Mouse (Mus musculus) bone marrow macrophage, adult 2 months (primary cell): ENCODE measurements at regions not wholly inside any gene's neighbourhood (a gene's known extent, or its start where the extent isn't known, plus 50 kb on each side); places are given as distances from the start of the nearest gene placed in this dataset.

Source experiments
- CTCF ChIP-seq: IDR thresholded peaks from 2 replicates; pipeline ENCODE4 v1.5.1; 2012; ENCODE audit warnings: low read depth, mild to moderate bottlenecking, low read length, moderate library complexity
- POLR2A ChIP-seq: IDR thresholded peaks from 2 replicates; pipeline ENCODE4 v1.6.1; 2012; ENCODE audit warnings: mild to moderate bottlenecking, low read depth, low read length, borderline replicate concordance

DNA sequence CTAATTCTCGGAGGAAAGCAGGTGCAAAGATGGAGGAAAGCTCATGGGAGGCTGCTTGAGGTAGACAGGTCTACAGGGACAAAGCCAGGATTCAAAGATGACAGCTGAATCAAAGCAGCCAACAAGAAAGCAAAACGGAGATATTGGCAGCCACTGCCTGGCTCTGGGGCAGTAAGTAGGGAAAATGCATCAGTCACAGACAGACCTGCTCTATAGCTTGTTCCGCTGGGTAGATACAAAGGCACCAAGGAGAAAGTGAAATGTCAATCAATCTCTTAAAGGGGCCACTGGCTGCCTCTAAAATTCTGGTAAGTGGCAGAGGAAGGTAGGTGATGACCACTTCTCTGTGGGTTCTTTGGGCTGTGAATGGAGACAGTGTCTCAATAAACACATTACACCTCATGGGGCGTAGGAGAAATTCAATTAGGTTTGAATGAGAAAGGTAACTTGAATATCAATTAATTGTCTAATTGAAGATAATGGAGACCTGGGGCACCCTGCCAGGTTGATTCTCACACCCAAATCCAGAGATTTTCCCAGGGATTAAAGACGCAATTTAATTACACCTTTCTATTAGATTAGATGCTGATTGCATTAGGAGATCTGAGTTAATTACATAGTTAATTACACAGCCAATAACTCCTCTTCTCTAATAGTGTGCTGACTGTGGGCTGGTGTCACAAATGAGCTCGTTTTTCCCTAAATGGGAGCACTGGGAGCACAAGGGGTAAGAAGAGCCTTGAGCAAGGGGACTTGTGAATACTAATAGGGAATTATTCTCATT is 555.1 kb downstream of the Gm9195 start:
- TF ChIP-seq CTCF (no peak), POLR2A (no peak)
